Mouse (Mus musculus): ENCODE results near the gene Plppr3. TPM values are rescaled to one million over a fixed set of nuclear protein-coding genes. Genes with fewer than 3 reads are reported as not detected.

The Plppr3 gene
- total RNA-seq (2014; rRNA removed) (494 and 539 TPM in 2 replicates), polyA plus RNA-seq (2015; fragmentation: Nextera tagmentation; extraction: Ambion mirVana) (350 and 358 TPM in 2 replicates)

GRCm38 (mm10) chr10:79874290-79874862 is at the start of gene Plppr3, which contains the start of gene Prtn3:
Plppr3 (minus strand) TSS chr10:79874634.
Prtn3 (plus strand) TSS chr10:79874476.
- Histone ChIP-seq H3K27me3 (ENCODE audit: insufficient read depth, low read length) (no peaks in the 10 kb centered on the region), H3K4me3 (ENCODE audit: low read depth, low read length) (peak within 1 kb of the TSS; percentile 70), H3K4me2 (ENCODE audit: low read depth, low read length, poor library complexity, severe bottlenecking) (peak within 1 kb of the TSS; percentile 92), H3K9me3 (ENCODE audit: low read length) (no peaks in the 10 kb centered on the region), H3K36me3 (ENCODE audit: insufficient read depth, low read length) (no peaks in the 10 kb centered on the region), H3K4me1 (ENCODE audit: insufficient read depth, low read length) (peaks cover 6% of the 10 kb centered on the region; the same call in 1 of the 2 replicates), H3K27ac (ENCODE audit: low read depth, low read length) (peak within 1 kb of the TSS; percentile 99), H3K9ac (replicated peaks; ENCODE audit: low read length, poor library complexity, severe bottlenecking) (peak within 1 kb of the TSS; percentile 98)
- DNase-seq (ENCODE audit: low spot score) (peak; percentile 89), ATAC-seq (ENCODE audit: low FRiP score) (peak; percentile 87)
- 0% methylated on average over 22 of the region's 57 CpGs for WGBS
- TF ChIP-seq CTCF (IDR thresholded peaks at IDR 0.05) = no peak

DNA sequence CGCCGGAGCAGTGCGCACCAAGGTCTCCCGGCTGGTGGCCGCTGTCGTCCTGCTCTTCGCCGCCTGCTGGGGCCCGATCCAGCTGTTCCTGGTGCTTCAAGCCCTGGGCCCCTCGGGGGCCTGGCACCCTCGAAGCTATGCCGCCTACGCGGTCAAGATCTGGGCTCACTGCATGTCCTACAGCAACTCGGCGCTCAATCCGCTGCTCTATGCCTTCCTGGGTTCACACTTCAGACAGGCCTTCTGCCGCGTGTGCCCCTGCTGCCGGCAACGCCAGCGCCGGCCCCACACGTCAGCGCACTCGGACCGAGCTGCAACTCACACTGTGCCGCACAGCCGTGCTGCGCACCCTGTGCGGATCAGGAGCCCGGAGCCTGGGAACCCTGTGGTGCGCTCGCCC is 47.1 kb upstream of the Plppr3 start:
- TF ChIP-seq CTCF (IDR thresholded peaks at IDR 0.05) = no peak
- Histone ChIP-seq H3K4me3 (ENCODE audit: low read depth, low read length) (peak overlapping the region; percentile 37), H3K9me3 (ENCODE audit: low read length) (no peaks in the 10 kb centered on the region), H3K4me1 (ENCODE audit: insufficient read depth, low read length) (peaks cover 12% of the 10 kb centered on the region; the same call in 1 of the 2 replicates), H3K27ac (ENCODE audit: low read depth, low read length) (no peak overlapping the region), H3K9ac (replicated peaks; ENCODE audit: low read length, poor library complexity, severe bottlenecking) (peak overlapping the region; percentile 25), H3K36me3 (ENCODE audit: insufficient read depth, low read length) (no peaks in the 10 kb centered on the region), H3K27me3 (ENCODE audit: insufficient read depth, low read length) (peaks cover 50% of the 10 kb centered on the region), H3K4me2 (ENCODE audit: low read depth, low read length, poor library complexity, severe bottlenecking) (peak overlapping the region; percentile 47)
- DNase-seq (ENCODE audit: low spot score) (no peak), ATAC-seq (ENCODE audit: low FRiP score) (no peak)
- WGBS = 2% methylated on average over 34 of the region's 34 CpGs

DNA sequence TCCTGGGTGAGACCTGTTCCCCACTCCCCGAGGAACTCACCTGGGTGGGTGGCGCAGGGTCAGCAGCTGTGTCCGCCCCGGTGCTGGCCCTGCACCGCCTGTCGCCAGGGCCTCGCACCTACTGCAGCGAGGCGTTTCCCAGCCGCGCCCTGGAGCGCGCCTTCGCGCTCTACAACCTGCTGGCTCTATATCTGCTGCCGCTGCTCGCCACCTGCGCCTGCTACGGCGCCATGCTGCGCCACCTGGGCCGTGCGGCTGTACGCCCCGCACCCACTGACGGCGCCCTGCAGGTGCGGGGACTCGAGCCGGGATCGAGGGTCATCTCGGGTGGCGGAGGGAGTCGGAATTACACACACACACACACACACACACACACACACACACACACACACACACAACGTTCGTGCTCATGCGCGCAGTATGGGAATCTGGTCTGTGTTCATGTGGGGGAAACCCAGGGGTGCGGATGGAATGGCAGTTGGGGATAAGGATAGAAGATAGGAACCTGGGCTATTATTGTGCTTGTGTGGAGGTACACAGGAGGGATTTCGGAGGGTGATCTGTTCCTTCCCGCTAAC is 46.6 kb upstream of the Plppr3 start, which contains the start of gene R3hdm4:
Gene R3hdm4, minus strand, starts transcription at position 251 of the 578 bp plus-strand sequence.
- peaks cover 50% of the 10 kb centered on the region for H3K27me3 ChIP-seq (ENCODE audit: insufficient read depth, low read length)
- peaks cover 12% of the 10 kb centered on the region for H3K4me1 ChIP-seq (ENCODE audit: insufficient read depth, low read length)
- no peak for TF ChIP-seq CTCF (IDR thresholded peaks at IDR 0.05)
- peak within 1 kb of the TSS; percentile 47 for H3K4me2 ChIP-seq (ENCODE audit: low read depth, low read length, poor library complexity, severe bottlenecking)
- 3% methylated on average over 34 of the region's 41 CpGs for WGBS
- H3K36me3 ChIP-seq (ENCODE audit: insufficient read depth, low read length) = no peaks in the 10 kb centered on the region
- DNase-seq (ENCODE audit: low spot score) = no peak
- peak within 1 kb of the TSS; percentile 37 for H3K4me3 ChIP-seq (ENCODE audit: low read depth, low read length)
- H3K9me3 ChIP-seq (ENCODE audit: low read length) = no peaks in the 10 kb centered on the region
- H3K9ac ChIP-seq (replicated peaks; ENCODE audit: low read length, poor library complexity, severe bottlenecking) = peak within 1 kb of the TSS; percentile 25
- no peak for ATAC-seq (ENCODE audit: low FRiP score)
- H3K27ac ChIP-seq (ENCODE audit: low read depth, low read length) = no peak within 1 kb of the TSS

GRCm38 (mm10) chr10:79920056-79920890 is 45.8 kb upstream of the Plppr3 start:
- Histone ChIP-seq H3K27me3 (ENCODE audit: insufficient read depth, low read length) (peaks cover 50% of the 10 kb centered on the region), H3K9ac (replicated peaks; ENCODE audit: low read length, poor library complexity, severe bottlenecking) (no peak overlapping the region), H3K4me1 (ENCODE audit: insufficient read depth, low read length) (peaks cover 13% of the 10 kb centered on the region), H3K9me3 (ENCODE audit: low read length) (no peaks in the 10 kb centered on the region), H3K4me2 (ENCODE audit: low read depth, low read length, poor library complexity, severe bottlenecking) (peak overlapping the region; percentile 47), H3K27ac (ENCODE audit: low read depth, low read length) (no peak overlapping the region), H3K4me3 (ENCODE audit: low read depth, low read length) (peak overlapping the region; percentile 37), H3K36me3 (ENCODE audit: insufficient read depth, low read length) (no peaks in the 10 kb centered on the region)
- DNase-seq (ENCODE audit: low spot score) = no peak
- TF ChIP-seq CTCF (IDR thresholded peaks at IDR 0.05) = no peak
- peak; percentile 9; the same call in 1 of the 2 replicates for ATAC-seq (ENCODE audit: low FRiP score)
- WGBS = 17% methylated on average over 26 of the region's 26 CpGs

GRCm38 (mm10) chr10:79919251-79919849 is 44.9 kb upstream of the Plppr3 start:
- no peak overlapping the region for H3K9ac ChIP-seq (replicated peaks; ENCODE audit: low read length, poor library complexity, severe bottlenecking)
- ATAC-seq (ENCODE audit: low FRiP score) (no peak), DNase-seq (ENCODE audit: low spot score) (no peak)
- H3K27me3 ChIP-seq (ENCODE audit: insufficient read depth, low read length) = peaks cover 50% of the 10 kb centered on the region
- H3K4me1 ChIP-seq (ENCODE audit: insufficient read depth, low read length) = peaks cover 17% of the 10 kb centered on the region
- H3K9me3 ChIP-seq (ENCODE audit: low read length) = no peaks in the 10 kb centered on the region
- no peak for TF ChIP-seq CTCF (IDR thresholded peaks at IDR 0.05)
- 0 out of 2 replicates have a peak overlapping the region, but pooled peaks have one; percentile 20 for H3K4me2 ChIP-seq (ENCODE audit: low read depth, low read length, poor library complexity, severe bottlenecking)
- no peak overlapping the region for H3K4me3 ChIP-seq (ENCODE audit: low read depth, low read length)
- H3K36me3 ChIP-seq (ENCODE audit: insufficient read depth, low read length) = no peaks in the 10 kb centered on the region
- 5% methylated on average over 21 of the region's 21 CpGs for WGBS
- H3K27ac ChIP-seq (ENCODE audit: low read depth, low read length) = no peak overlapping the region

All from midbrain, postnatal 0 days (tissue).